Mouse (Mus musculus) yolk sac, embryonic 10.5 days (tissue): Measurements from ENCODE around the gene Adi1.

Experiments
- DNase-seq: peaks from one replicate; pipeline ENCODE4 v3.0.0-alpha.2; 2017; ENCODE audit warnings: low spot score

The Adi1 gene

DNA sequence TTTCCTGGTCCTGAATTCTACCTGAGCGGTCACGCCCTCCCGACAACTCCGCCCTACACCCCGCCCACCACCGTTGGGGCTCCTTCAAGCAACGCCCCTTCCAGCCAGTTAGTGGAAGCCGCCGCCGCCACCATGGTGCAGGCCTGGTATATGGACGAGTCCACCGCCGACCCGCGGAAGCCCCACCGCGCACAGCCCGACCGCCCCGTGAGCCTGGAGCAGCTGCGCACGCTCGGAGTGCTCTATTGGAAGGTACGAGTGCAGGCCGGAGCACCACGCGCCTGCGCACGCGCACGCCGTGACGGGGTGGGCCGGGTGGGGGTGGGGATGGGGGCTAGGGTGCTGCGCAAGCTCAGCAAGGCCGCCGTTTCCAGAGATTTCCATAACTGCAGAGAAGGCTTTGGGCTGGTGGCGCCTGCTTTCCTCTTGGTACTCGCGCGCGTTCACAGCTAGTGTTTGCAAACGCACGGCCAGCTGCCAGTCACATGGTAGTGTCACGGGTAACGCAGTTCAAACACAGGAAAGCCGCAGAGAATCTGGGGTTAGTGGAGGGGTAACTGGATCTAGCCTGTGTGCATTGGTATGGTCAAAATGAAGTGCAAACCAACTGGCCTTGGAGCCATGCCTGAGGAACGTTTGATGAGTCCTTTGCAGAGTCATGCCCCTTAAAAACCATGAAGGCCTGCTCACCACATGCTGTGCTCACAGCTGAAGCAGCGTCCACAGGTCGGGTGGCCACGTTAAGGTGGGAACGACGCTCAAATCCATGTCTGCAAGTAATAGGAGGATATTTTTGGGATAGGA is at the start of gene Adi1:
Gene Adi1, plus strand, starts transcription at position 111 of the 804 bp plus-strand sequence.
- DNase-seq: peak; percentile 93

DNA sequence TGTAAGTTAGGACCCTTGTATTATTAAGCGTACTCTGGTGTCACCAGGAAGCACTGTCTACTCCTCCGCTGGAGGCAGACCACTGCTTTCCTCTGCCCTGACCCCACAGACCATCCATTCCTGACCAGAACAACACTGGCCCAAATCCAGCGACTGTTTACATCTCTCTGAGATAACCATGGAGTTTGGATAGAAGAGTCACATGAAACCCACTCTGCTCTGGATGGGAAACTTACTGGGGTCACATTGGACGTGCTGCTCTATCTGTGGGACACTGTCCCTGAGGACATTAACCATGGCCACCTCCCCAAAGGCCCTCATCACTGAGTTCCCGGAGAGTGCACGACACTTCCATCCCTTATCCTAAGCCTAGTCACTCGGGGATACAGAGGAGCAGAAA is 49.6 kb upstream of the Adi1 start:
- DNase-seq: no peak

DNA sequence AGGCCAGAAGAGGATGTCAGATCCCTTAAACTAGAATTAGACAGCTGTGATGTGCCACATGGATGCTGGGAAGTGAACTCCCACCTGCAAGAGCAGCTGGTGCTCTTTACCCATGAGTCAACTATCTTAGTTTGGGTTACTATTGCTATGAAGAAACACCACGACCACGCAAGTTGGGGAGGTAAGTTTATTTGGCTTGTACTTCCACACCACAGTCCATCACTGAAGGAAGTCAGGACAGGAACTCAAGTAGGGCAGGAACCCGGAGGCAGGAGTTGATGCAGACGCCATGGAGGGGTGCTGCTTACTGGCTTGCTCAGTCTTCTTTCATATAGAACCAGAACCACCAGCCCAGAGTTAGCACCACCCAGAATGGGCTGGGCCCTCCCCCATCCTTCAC is 47.9 kb upstream of the Adi1 start:
- no peak for DNase-seq

DNA sequence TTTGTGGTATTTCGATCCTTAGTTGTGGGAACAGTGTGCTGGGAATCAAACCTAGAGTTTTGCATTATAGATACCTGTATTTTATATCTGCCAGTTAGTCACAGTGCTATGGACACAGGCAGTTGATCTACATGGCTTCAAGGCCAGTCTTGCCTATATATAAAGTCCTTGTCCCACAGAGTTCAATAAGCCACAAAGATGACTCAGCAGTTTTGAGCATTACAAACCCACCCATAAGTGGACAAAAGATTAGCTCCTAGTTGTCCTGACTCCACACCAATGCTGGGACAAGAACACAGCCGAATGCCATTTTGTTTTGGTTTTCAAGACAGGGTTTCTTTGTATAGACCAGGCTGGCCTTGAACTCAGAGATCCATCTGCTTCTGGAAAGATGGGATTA is 46.6 kb upstream of the Adi1 start:
- DNase-seq: no peak

DNA sequence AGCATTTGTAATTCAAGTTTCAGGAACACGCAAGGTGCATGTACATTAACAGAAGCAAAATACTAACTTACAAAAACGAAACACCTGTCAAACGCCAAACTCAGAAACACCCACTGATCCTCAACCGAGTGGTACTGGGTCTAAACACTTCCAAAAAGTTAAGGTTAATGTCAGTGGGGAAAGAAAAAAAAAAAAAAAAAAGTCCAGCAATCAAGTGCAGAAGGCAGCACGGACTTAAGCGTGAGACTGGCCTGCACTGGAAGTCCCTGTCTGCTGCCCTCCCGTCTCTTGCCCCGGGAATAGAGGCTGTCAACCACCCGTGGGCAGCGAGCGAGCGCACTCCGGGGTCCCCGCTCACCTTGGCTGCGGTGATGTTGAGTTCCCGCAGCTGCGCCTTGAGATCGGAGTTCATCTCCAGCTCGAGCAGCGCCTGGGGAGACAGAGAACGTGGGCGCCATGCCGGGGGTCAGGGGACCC is 39.9 kb upstream of the Adi1 start:
- no peak for DNase-seq

DNA sequence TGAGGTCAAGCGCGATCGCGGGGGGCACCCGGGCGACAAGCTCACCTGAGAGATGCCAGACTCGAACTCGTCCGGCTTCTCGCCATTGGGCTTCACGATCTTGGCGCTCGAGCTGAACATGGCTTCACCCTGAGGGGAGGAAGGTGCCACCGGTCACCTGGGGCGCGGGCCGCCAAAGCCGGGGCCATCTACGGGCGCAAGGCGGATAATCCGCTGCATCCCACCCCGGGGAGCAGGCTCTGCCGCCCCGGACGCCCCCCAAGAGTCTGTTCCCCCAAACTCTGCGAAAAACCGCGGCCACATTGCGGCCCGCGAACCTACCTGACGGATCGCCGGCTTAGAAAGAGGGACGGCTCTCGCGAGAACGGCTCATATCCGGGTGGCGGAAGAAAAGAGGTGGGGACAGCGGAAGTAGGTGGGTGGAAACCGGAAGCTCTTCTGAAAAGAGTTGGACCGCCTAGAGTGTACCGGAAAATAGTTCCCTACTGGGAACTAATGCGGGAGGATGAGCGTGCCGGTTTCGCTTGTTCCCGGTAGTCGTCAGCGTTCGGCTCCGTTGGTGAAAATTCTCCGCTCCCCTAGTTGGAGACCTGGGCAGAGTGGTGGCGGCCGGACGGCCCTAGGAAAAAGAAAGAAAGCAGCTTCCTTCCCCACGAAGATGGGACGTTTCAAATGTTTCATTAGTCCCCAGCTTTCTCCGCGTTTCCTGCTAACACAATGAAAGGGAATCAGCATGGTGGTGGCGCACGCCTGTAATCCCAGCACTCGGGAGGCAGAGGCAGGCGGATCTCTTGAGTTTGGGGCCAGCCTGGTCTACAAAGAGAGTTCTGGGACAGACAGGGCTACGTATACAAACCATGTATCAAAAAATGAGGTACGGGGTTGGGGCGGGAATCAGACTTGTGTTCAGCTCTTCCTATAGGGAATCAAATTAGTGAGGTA is 39.2 kb upstream of the Adi1 start, which contains the start of gene Rps7:
Gene Rps7, minus strand, starts transcription at position 419 of the 942 bp plus-strand sequence.
- peak; percentile 92 for DNase-seq

DNA sequence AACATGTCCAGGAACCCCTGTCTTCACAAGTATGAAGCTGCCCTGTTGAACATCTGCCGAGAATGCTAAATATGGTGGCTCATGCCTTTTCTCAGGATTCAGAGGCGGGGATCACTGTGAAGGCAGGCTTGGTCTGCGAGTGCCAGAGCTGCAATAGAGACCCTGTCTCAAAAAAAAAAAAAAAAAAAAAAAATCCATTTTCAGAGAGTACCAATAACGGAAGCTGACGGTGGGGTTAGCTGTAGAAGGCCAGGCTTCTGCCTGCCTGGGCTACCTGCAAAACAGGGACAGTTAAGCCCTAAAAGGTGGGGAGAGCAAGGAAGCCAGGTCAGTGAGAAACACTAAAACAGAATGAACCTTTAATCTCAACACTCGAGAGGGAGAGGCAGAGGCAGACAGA is 38.5 kb upstream of the Adi1 start:
- DNase-seq: no peak

DNA sequence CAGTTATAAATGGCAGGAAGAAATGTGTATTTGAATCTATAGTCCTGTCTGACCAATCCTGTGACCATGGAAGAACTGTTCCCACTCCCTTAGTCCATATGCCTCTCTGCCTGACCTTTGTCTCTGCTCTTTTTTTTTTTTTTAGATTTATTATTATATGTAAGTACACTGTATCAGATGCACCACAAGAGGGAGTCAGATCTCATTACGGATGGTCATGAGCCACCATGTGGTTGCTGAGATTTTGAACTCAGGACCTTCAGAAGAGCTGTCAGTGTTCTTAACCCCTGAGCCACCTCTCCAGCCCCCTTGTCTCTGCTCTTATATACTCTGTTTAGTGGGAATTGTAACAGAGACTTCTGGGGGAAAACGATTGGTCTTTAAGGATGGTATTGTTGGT is 36.3 kb upstream of the Adi1 start:
- no peak for DNase-seq

DNA sequence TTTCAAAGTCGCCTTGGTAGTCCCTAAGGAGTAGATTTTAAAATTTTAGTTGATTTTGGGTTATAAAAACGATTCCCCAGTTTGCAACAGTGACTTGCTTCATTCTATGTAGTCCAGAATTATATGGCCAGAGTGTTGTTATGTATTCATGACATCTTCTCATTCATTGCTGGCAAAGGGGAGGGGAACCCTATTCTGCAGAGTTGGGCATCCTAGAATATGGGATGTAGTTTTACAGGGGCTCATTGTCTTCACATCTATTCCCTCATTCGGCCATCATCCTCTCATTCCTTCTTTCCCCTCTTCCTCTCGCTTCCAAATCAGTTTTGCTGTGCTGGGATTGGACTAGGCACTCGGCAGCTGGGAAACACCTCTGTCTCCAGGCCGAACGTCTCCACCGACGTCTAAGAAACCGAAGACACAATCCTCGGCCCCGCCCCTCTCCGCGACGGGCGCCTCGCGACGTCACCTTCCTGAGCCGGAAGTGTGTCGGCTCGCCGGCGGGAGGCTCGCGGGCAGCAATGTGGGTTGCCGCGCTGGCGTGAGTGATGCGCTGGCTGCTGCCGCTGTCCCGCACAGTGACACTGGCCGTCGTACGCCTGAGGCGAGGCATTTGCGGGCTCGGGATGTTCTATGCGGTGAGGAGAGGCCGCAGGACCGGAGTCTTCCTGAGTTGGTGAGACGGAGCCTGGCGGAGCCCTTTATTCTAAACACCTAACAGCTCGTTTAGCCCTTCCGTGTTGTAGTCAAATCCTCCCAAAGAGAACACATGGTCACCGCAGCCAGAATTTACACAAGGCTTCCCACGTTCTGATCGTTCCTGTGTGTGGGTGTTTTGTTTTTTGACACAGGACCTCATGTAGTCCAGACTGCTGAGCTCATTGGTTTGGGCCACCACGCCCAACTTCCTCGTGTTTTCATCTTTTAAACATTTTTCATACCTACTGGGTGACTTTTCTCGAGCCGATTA is 25.6 kb upstream of the Adi1 start, which contains the start of gene Rnaseh1:
Gene Rnaseh1, plus strand, starts transcription at position 462 of the 970 bp plus-strand sequence.
- DNase-seq: peak; percentile 89

DNA sequence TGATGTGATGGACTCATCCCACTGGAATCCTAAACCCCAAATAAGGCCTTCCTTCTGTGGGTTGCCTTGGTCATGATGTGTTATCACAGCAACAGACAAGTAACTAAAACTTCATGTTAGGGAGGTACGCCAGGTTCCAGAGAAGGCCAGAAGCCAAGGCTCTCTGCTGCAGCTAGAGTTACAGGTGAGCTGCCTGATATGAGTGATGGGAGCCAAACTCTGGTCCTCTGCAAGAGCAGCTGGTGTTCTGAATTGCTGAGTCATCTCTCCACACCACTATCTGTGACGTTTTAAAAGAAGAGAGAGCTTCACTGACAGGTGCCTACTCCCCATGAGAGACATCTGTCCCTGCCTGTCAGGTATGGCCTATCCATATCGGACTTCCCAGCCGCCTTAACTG is 12.4 kb upstream of the Adi1 start:
- DNase-seq: no peak

DNA sequence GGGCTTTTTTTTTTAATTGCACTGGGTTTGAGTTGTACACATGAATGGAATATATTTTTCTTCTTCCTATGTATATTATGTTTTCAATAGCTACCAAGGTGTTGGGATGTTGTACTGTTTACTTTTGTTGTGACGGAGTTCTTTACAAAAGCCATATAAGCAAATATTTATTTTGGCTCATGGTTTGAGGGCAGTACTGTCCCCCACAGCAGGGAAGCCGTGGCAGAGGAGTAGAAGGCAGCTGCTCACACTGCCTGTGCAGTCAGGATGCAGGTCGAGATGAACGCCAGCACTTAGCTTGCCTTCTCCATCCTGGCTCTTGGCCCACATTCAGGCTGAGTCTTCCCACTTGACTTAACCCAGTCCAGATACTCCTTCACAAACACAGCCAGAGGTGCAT is 8.3 kb upstream of the Adi1 start:
- DNase-seq: no peak

DNA sequence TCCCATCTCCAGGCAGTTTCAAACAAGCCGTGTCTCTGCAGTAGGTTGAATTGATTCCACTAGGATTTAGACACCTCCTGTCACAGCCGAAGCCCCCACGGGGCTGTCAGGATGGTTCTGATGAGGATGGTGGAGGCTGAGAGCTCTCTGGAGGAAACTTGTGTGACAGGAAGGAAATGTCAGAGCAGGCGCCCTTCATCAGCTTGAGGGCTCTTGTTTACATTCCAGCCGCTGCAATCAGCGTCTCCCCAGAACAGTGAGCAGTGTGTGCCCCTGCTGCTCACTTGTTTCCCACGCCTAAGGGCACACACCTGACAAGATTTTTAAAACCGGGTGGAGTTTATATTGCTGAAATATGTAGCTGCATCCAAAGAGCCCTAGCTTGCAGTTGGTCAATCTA is 7.7 kb upstream of the Adi1 start:
- no peak for DNase-seq

DNA sequence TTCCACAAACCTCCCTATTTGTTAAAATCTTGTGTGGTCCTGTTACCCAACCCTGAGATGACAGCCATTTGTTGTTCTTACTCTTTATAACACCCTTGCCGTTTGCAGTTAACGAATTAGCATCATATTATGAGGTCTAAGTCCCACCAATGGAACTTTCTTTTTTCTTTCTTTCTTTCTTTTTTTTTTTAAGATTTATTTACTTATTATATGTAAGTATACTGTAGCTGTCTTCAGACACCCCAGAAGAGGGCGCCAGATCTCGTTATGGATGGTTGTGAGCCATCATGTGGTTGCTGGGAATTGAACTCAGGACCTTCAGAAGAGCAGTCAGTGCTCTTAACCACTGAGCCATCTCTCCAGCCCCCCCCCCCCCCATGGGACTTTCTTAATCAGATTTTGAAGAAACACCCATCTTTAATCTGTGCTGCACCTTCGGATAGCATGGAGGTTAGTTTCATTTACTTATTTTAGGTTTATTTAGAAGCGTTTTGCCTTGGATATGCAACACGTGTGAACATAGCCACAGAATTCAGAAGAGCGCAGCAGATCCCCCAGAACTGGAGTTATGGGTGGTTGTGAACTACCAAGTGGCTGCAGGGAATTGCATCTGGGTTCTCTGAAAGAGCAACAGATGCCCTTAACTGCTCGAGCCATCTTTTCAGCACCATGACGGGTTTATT is 852 bp upstream of the Adi1 start:
- DNase-seq: no peak

DNA sequence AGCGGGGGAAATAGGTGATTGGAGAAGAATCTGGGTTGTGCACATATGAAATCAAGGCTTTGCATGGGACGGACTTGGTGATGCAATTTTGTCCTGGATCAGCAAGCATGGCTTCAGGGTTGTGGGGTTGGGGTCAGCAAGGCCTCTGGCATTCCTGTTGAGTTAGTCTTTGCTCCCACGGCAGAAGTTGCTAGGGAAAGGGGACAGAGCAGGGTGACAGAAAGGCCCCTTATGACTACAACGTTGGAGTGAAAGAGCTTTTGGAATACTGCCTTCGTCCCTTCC is 836 bp downstream of the Adi1 start:
- DNase-seq: no peak

DNA sequence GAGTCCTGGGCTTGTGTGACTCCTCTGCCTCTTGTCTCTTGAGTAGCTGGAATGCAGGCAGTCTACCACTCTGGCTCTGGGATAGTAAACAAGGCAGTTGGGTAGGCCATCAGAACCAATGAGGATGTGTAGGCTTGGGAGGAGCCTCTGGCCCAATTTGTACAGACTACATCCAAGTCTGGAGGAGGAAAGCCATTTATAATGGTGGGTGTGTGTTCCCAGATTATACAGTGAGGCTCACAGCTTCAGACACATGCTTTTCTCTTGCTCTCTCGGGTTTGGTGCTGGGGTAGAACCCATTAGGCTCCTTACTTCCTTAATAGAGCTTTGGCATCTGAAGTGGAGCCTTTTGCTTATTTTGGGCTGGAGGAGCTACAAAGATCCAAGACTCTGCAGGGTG is 9.6 kb downstream of the Adi1 start:
- DNase-seq: no peak

DNA sequence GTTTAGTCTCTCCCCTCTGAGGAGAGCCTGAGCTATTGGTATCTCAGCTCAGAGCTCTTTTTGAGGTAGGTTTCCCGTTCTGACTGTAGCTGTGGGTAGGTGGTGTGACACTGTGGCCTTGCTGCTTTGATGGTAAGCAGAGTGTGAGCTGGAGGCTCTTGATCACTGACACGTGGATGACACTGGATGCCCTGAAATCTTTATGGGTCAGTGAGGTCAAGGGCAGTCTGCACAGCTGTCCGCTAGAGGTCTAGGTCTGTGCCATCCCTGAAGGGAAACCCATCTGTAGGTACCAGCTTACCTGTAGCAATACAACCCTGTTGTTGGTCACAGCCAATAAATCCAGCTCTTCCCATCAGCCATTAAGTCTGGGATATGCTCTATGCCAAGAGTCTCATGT is 10.7 kb downstream of the Adi1 start:
- DNase-seq: no peak

DNA sequence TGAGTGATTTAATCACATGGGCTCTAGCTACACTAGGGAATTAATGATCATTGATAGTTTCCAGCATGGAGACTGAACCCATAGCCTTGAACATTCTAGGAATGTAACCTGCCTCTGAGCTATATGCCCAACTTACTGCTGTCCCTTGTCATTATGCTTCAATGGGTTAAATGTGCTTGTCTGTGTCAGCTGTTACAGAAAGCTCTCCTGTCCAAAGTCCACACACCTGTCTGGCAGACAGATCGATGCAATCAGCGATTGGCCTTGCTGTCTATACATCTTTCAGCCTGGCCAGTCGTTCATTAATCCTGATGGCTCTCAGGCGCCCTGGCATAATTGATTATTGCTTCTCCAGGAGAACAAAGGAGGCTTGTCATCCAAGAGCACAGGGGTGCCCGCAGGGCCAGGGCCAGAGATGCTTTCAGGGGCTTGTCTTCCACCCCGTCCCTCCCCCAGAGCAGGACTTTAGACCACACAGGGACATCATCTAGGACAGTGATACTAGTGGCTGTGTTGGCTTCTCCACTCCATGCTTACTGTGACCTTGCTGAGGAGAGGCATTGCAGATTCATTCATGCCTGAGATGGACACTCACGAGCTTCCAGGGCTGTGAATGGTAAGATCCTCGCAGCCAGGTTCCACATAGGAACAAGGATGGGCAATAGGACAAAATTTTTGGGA is 11.3 kb downstream of the Adi1 start:
- DNase-seq: peak; percentile 75

DNA sequence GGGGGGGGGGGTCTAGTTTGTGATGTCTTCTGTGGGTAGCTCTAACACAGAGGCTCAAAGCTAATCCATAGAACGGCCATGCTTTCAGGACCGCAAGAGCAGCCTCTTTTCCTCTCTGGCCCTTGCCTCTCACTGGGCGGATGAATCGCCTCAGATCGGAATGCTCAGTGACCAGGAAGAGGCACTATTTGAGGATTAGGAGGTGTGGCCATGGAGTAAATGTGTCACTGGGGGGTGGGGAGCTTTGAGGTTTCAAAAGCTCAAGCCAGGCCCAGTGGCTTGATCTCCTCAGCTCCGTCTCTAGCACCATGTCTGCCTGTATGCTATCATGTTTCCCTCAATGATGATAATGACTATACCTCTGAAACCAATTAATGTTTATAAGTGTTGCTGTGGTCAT is 14.0 kb downstream of the Adi1 start:
- no peak for DNase-seq

DNA sequence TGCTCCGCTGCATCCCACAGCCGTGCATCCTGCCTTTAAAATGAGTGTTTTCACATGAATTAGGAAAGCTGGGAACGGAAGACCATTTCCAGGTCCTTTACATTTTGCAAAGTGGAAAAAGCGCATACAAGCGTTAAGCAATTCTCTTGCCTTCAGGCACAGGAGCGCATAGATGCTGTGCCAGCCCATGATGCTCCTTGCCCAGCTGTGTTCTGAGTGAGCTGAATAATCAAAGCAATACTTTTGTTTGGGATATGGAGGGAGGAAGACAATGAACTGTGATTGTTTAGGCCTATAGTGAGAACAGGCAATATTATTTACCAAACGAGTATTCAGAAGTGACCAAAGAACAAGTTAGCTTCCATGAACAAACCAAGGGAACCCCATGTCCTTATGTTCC is 15.7 kb downstream of the Adi1 start:
- no peak for DNase-seq

DNA sequence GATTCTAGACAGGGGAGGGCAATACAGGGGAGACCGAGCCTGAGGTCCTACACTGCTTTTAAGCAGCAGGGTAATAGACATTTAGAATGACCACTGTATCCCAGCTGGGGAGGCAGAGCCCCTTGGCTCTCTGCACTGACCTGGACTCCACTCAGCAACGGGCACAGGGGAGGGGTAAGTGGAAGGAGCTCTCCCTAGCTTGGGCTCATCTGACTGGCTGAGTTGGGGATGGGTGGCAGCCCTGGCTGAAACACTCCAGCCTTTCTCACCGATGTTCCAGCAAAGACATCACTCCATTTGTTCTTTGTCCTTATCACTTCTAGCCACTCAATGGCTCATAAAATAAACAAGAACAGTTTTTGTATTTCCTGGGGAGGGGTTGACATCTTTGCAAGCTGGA is 18.7 kb downstream of the Adi1 start:
- no peak for DNase-seq

DNA sequence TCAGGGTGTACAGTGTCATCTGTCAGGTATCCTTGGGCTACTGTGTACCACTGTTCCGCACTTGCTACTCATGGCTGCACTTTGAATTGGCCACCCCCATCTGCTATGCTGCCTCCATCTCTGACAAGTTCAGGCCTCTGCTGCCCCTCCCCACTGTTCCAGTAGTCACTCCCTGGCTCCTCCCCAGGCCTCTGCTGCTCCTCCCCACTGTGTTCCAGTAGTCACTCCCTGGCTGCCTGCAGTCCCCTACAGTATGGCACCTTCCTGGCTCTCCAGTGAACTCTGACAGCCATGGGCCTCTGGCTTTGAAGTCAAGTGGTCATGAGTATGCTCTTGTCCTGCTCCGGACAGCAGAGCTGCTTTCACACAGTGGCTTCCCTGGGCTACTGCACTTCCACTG is 19.2 kb downstream of the Adi1 start:
- DNase-seq: no peak
